Mouse (Mus musculus): ENCODE data around the gene Stat5a.

Gene Stat5a

GRCm38 (mm10) chr11:100838894-100839293, 20.3 kb upstream of the Stat5a start:
- DNase-seq, result no peak

GRCm38 (mm10) chr11:100839523-100839922, 19.6 kb upstream of the Stat5a start:
- DNase-seq, result no peak

GRCm38 (mm10) chr11:100840866-100841265, 18.3 kb upstream of the Stat5a start:
- no peak for DNase-seq

GRCm38 (mm10) chr11:100842025-100842424, 17.1 kb upstream of the Stat5a start:
- DNase-seq, result no peak

- DNase-seq, result no peak
Observed at GRCm38 (mm10) chr11:100843070-100843669, 16.0 kb upstream of the Stat5a start.

- DNase-seq, result no peak
Observed at GRCm38 (mm10) chr11:100844121-100844520, 15.0 kb upstream of the Stat5a start.

GRCm38 (mm10) chr11:100845793-100846192, 13.4 kb upstream of the Stat5a start:
- DNase-seq, result peak; percentile 71

GRCm38 (mm10) chr11:100847572-100847971, 11.6 kb upstream of the Stat5a start:
- DNase-seq, result no peak

GRCm38 (mm10) chr11:100848080-100848479, 11.1 kb upstream of the Stat5a start:
- no peak for DNase-seq

- DNase-seq, result no peak
Observed at GRCm38 (mm10) chr11:100848789-100849379, 10.3 kb upstream of the Stat5a start.

- no peak for DNase-seq
Observed at GRCm38 (mm10) chr11:100849456-100850037, 9.6 kb upstream of the Stat5a start.

GRCm38 (mm10) chr11:100850038-100850777, 8.9 kb upstream of the Stat5a start, which contains the start of gene Stat5b:
Stat5b (minus strand) TSS chr11:100850724.
- peak; percentile 94 for DNase-seq

GRCm38 (mm10) chr11:100850778-100851528, 8.2 kb upstream of the Stat5a start:
- peak; percentile 62 for DNase-seq

- DNase-seq, result no peak
Observed at GRCm38 (mm10) chr11:100852088-100852487, 7.1 kb upstream of the Stat5a start.

- no peak for DNase-seq
Observed at GRCm38 (mm10) chr11:100853018-100853417, 6.1 kb upstream of the Stat5a start.

- DNase-seq, result no peak
Observed at GRCm38 (mm10) chr11:100854268-100854667, 4.9 kb upstream of the Stat5a start.

- no peak for DNase-seq
Observed at GRCm38 (mm10) chr11:100855178-100855577, 4.0 kb upstream of the Stat5a start.

- no peak for DNase-seq
Observed at GRCm38 (mm10) chr11:100857960-100858359, 1.2 kb upstream of the Stat5a start.

GRCm38 (mm10) chr11:100859579-100860075, 476 bp downstream of the Stat5a start:
- no peak for DNase-seq

- peak; percentile 88 for DNase-seq
Observed at GRCm38 (mm10) chr11:100860198-100861048, 1.3 kb downstream of the Stat5a start.

GRCm38 (mm10) chr11:100861335-100861734, 2.2 kb downstream of the Stat5a start:
- no peak for DNase-seq

GRCm38 (mm10) chr11:100861836-100862235, 2.7 kb downstream of the Stat5a start:
- no peak for DNase-seq

All from thymus, postnatal 25 days (tissue).